Mouse (Mus musculus) forebrain, embryonic 16.5 days (tissue): Measurements from ENCODE around the gene Alox5. TPM values are rescaled to one million over a fixed set of nuclear protein-coding genes. Genes with fewer than 3 reads are reported as not detected.

Experiments
- ATAC-seq: fragments of 200-750 bp; cut with Nextera tagmentation; 2 replicates; pipeline ENCODE4 v1.8.0; 2017; ENCODE audit warnings: mild to moderate bottlenecking, moderate library complexity
- H3K27ac ChIP-seq: fragments of 300-500 bp; sonication (generic); 2 replicates; pipeline ENCODE4 v1.5.1; 2014; ENCODE audit warnings: low read length, control low read depth
- H3K27me3 ChIP-seq: fragments of 300-500 bp; sonication (generic); replicated peaks from 2 replicates; pipeline ENCODE4 v1.6.1; 2014; ENCODE audit warnings: low read length; ENCODE audit not compliant: control insufficient read depth, insufficient read depth
- H3K36me3 ChIP-seq: fragments of 300-500 bp; sonication (generic); 2 replicates; pipeline ENCODE4 v1.6.1; 2014; ENCODE audit not compliant: control insufficient read depth, insufficient read depth
- H3K4me1 ChIP-seq: fragments of 300-500 bp; sonication (generic); replicated peaks from 2 replicates; pipeline ENCODE4 v1.6.1; 2014; ENCODE audit warnings: low read length; ENCODE audit not compliant: control insufficient read depth, insufficient read depth
- H3K4me2 ChIP-seq: fragments of 300-500 bp; sonication (generic); 2 replicates; pipeline ENCODE4 v1.6.1; 2014; ENCODE audit warnings: mild to moderate bottlenecking, low read length, control low read depth
- H3K4me3 ChIP-seq: fragments of 300-500 bp; sonication (generic); replicated peaks from 2 replicates; pipeline ENCODE4 v1.5.1; 2014; ENCODE audit warnings: mild to moderate bottlenecking, low read length, control low read depth
- H3K9ac ChIP-seq: fragments of 300-500 bp; sonication (generic); replicated peaks from 2 replicates; pipeline ENCODE4 v1.6.1; 2014; ENCODE audit warnings: low read depth, low read length, control low read depth
- H3K9me3 ChIP-seq: fragments of 300-500 bp; sonication (generic); 2 replicates; pipeline ENCODE4 v1.6.1; 2016; ENCODE audit warnings: low read length; ENCODE audit not compliant: control insufficient read depth
- WGBS: fragments of 180-500 bp; shearing (Covaris S2); extraction: QIAGEN DNeasy Blood & Tissue Kit; methylation state at CpG from one replicate; pipeline ENCODE4 v1.1.7; 2014; 5-methylcytosine and 5-hydroxymethylcytosine counted together
- polyA plus RNA-seq: library from polyadenylated mRNA; unstranded; fragments of >200 nt; fragmentation: Nextera tagmentation; extraction: Ambion mirVana; gene quantifications from 2 replicates; pipeline ENCODE4 v1.2.1, GENCODE M21; 2015

The Alox5 gene
- polyA plus RNA-seq, 1 experiment from 2014 or later, result 0.52 TPM

DNA sequence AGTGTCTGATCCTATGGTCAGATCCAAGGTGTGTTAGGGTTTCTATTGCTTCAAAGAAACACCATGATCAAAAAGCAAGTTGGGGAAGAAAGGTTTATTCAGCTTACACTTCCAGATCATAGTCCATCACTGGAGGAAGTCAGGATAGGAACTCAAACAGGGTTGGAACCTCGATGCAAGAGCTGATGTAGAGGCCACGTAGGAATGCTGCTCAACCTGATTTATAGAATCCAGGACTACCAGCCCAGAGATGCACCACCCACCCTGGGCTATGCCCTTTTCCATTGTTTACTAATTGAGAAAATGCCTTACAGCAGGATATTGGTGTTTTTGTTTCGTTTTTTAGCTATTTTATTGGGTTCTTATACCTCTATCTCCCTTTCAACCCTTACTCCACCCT, 99.5 kb downstream of the Alox5 start:
- H3K4me3 ChIP-seq, result no peak overlapping the region
- no peak overlapping the region for H3K4me2 ChIP-seq
- H3K36me3 ChIP-seq, result no peaks in the 10 kb centered on the region
- H3K9me3 ChIP-seq, result no peaks in the 10 kb centered on the region
- no peaks in the 10 kb centered on the region for H3K27me3 ChIP-seq
- H3K9ac ChIP-seq, result no peak overlapping the region
- H3K27ac ChIP-seq, result no peak overlapping the region
- WGBS, result 91% methylated on average over 3 of the region's 3 CpGs
- H3K4me1 ChIP-seq, result no peaks in the 10 kb centered on the region
- ATAC-seq, result no peak

Other genes starting within 250 kb of the Alox5 start
- gene Zfand4, start 197.0 kb downstream of the Alox5 start, polyA plus RNA-seq, result 7.2 and 8.7 TPM in 2 replicates
- 52.8 and 57.0 TPM in 2 replicates for gene March8, start 123.2 kb downstream of the Alox5 start, polyA plus RNA-seq
- not detected in 2 replicates for gene Olfr211, start 27.9 kb upstream of the Alox5 start, polyA plus RNA-seq
- gene Olfr212, start 45.3 kb upstream of the Alox5 start, polyA plus RNA-seq, result not detected in 2 replicates
- not detected in 2 replicates for gene Olfr213, start 77.3 kb upstream of the Alox5 start, polyA plus RNA-seq
- 0.24 and 0.52 TPM in 2 replicates for gene Gm5580, start 90.0 kb upstream of the Alox5 start, polyA plus RNA-seq
- gene Olfr214, start 93.1 kb upstream of the Alox5 start, polyA plus RNA-seq, result not detected in 2 replicates
- not detected in 2 replicates for gene Olfr215, start 123.0 kb upstream of the Alox5 start, polyA plus RNA-seq
- 202 and 234 TPM in 2 replicates for gene Zfp422, start 167.8 kb upstream of the Alox5 start, polyA plus RNA-seq
- 7.0 and 9.9 TPM in 2 replicates for gene Depp1, start 189.4 kb upstream of the Alox5 start, polyA plus RNA-seq
- 7.9 and 8.5 TPM in 2 replicates for gene Rassf4, start 212.8 kb upstream of the Alox5 start, polyA plus RNA-seq